Mouse (Mus musculus) erythroblast, adult 5-6 weeks (primary cell): ENCODE data around the gene Mpig6b. TPM values are rescaled to one million over a fixed set of nuclear protein-coding genes. Genes with fewer than 3 reads are reported as not detected.

Experiments used
- ATAC-seq: replicated peaks from 2 replicates; pipeline ENCODE4 v1.8.0; 2016; ENCODE audit warnings: moderate number of reproducible peaks, mild to moderate bottlenecking, moderate TSS enrichment, inconsistent platforms; ENCODE audit not compliant: poor library complexity, low FRiP score, severe bottlenecking
- total RNA-seq, 2 experiments: library from RNA; stranded (forward) in 1 of 2; stranded (reverse) in 1 of 2; fragments of 150-400 nt in 1 of 2; fragments of 200-764, 138-1000 nt in 1 of 2; gene quantifications; 2 replicates each; pipeline versions ENCODE4 v1.2.3 to v1.2.4; 2015 to 2017; ENCODE audit warnings: low replicate concordance in 2 of 2

The Mpig6b gene
- total RNA-seq, 2 experiments from 2014 or later: not detected

GRCm38 (mm10) chr17:35022541-35023060, 43.4 kb downstream of the Mpig6b start:
- ATAC-seq: no peak

DNA sequence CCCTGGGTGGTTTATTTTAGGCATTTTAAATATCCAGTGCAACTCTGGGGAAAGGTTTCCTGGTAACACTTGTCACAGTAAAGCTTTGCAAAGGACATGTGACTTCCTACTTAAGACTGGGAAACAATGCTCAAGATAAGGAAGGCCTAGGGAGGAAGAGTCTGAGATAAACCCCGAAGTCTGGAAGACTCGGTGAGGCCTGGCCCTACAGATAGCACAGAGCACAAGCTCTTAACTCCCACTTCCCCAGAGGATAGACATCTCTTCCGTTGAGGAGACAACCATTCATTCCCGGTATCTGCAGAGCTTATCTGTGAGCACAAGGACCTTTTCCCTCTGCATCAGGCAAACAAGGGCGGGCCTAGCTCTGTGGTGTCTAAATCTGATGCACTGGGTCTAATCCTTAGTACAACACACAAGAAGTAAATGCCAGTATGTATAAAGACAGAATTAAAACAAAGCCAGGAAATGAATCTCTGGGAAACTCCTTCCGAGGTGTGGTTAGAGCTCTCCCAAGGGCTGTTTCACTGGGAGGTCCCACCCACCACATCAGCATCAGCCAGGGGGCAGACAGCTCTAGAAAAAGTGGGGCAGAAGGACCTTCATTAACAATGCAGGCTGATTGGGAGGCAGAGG, 44.0 kb downstream of the Mpig6b start:
- no peak for ATAC-seq

- peak; percentile 78 for ATAC-seq
Measured at GRCm38 (mm10) chr17:35021163-35021808, 44.7 kb downstream of the Mpig6b start.

- no peak for ATAC-seq
Measured at GRCm38 (mm10) chr17:35020551-35020950, 45.4 kb downstream of the Mpig6b start.

- ATAC-seq: no peak
Measured at GRCm38 (mm10) chr17:35019894-35020293, 46.1 kb downstream of the Mpig6b start.

- ATAC-seq: no peak
Measured at GRCm38 (mm10) chr17:35018171-35018570, 47.8 kb downstream of the Mpig6b start.

DNA sequence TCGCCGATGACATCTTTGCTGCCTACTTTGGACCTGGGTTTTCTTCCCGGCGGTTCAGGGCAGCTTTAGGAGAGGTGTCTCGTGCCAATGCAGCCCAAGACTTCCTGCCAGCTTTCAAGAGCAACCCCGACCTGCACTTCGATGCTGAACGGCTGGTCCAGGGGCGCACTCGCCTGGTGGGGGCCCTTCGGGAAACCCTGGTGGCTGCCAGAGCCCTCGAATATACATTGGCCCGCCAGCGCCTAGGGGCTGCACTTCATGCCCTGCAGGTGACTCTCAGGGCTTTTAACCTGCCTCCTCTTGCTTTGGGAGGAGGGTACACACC, 48.3 kb downstream of the Mpig6b start:
- ATAC-seq: no peak

- ATAC-seq: no peak
Measured at GRCm38 (mm10) chr17:35016791-35017705, 48.9 kb downstream of the Mpig6b start.

GRCm38 (mm10) chr17:35016376-35016775, 49.6 kb downstream of the Mpig6b start, which contains the start of gene Vwa7:
TSS of gene Vwa7 (plus strand) at chr17:35016579.
- ATAC-seq: peak; percentile 35; the same call in 1 of the 2 replicates

DNA sequence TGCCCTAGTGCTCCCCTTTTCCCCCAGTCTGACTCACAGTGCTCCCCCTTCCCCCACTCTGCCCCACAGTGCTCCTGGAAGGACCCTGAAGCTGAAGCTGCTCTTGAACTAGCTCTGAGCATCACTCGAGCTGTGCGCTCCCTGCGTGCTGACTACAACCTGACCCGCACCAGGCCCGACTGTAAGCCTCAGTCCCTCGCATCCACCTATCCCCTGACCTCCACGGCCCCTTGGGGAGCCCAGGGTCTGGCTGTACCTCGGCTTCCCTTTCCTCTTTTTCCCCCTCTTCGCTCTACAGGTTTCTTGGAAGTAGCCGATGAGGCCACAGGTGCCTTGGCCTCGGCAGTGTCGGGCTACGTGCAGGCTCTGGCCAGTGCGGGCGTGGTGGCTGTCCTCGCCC, 50.7 kb downstream of the Mpig6b start:
- ATAC-seq: no peak

DNA sequence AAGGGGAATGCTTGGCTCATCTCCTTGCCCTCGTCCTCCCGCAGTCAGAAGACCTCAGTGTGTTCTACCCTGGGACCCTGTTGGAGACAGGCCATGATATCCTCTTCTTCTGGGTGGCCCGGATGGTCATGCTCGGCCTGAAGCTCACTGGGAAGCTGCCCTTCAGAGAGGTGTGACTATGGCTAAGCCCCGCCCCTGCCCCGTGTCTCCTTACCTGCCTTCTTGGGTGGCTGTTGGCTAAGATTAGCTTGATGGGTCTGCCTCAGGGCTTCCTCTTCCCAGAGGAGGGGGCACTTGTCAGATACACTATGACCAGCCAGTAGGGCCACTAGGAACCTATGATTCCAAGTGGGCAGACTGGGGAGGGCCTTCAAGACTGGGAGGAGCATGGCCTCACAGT, 52.8 kb downstream of the Mpig6b start:
- no peak for ATAC-seq

Other genes with a start within 250 kb of the Mpig6b start
Only the 30 nearest of the 45 such genes appear.
- 12.3 and 12.9 TPM in 2 replicates for gene Neu1, start 134.9 kb downstream of the Mpig6b start, total RNA-seq (2015; ENCODE audit: low replicate concordance)
- gene Neu1, start 134.9 kb downstream of the Mpig6b start, total RNA-seq (2017; ENCODE audit: low replicate concordance): 7.0 and 8.7 TPM in 2 replicates
- 4.0 and 7.3 TPM in 2 replicates for gene Hspa1b, start 106.9 kb downstream of the Mpig6b start, total RNA-seq (2015; ENCODE audit: low replicate concordance)
- gene Hspa1b, start 106.9 kb downstream of the Mpig6b start, total RNA-seq (2017; ENCODE audit: low replicate concordance): 4.3 and 7.9 TPM in 2 replicates
- not detected in 2 replicates for gene Gm20481, start 96.3 kb downstream of the Mpig6b start, total RNA-seq (2015; ENCODE audit: low replicate concordance)
- gene Gm20481, start 96.3 kb downstream of the Mpig6b start, total RNA-seq (2017; ENCODE audit: low replicate concordance): not detected in 2 replicates
- 1.5 and 2.9 TPM in 2 replicates for gene Hspa1a, start 94.0 kb downstream of the Mpig6b start, total RNA-seq (2015; ENCODE audit: low replicate concordance)
- gene Hspa1a, start 94.0 kb downstream of the Mpig6b start, total RNA-seq (2017; ENCODE audit: low replicate concordance): 5.0 and 5.4 TPM in 2 replicates
- not detected in 2 replicates for gene Hspa1l, start 93.5 kb downstream of the Mpig6b start, total RNA-seq (2015; ENCODE audit: low replicate concordance)
- not detected in 2 replicates for gene Hspa1l, start 93.5 kb downstream of the Mpig6b start, total RNA-seq (2017; ENCODE audit: low replicate concordance)
- 46.8 and 50.3 TPM in 2 replicates for gene Lsm2, start 84.3 kb downstream of the Mpig6b start, total RNA-seq (2015; ENCODE audit: low replicate concordance)
- 11.2 and 16.7 TPM in 2 replicates for gene Lsm2, start 84.3 kb downstream of the Mpig6b start, total RNA-seq (2017; ENCODE audit: low replicate concordance)
- 24.4 and 33.4 TPM in 2 replicates for gene Vars, start 65.2 kb downstream of the Mpig6b start, total RNA-seq (2015; ENCODE audit: low replicate concordance)
- gene Vars, start 65.2 kb downstream of the Mpig6b start, total RNA-seq (2017; ENCODE audit: low replicate concordance): 37.4 and 45.0 TPM in 2 replicates
- not detected in 2 replicates for gene Vwa7, start 49.6 kb downstream of the Mpig6b start, total RNA-seq (2015; ENCODE audit: low replicate concordance)
- not detected in 2 replicates for gene Vwa7, start 49.6 kb downstream of the Mpig6b start, total RNA-seq (2017; ENCODE audit: low replicate concordance)
- 2.3 TPM in 1 of 2 replicates, not detected in the other for gene Sapcd1, start 38.2 kb downstream of the Mpig6b start, total RNA-seq (2015; ENCODE audit: low replicate concordance)
- not detected in 2 replicates for gene Sapcd1, start 38.2 kb downstream of the Mpig6b start, total RNA-seq (2017; ENCODE audit: low replicate concordance)
- gene Msh5, start 19.4 kb downstream of the Mpig6b start, total RNA-seq (2015; ENCODE audit: low replicate concordance): 0.38 and 1.5 TPM in 2 replicates
- gene Msh5, start 19.4 kb downstream of the Mpig6b start, total RNA-seq (2017; ENCODE audit: low replicate concordance): 5.7 and 8.8 TPM in 2 replicates
- 74.6 and 85.9 TPM in 2 replicates for gene Clic1, start 16.2 kb downstream of the Mpig6b start, total RNA-seq (2015; ENCODE audit: low replicate concordance)
- gene Clic1, start 16.2 kb downstream of the Mpig6b start, total RNA-seq (2017; ENCODE audit: low replicate concordance): 66.9 and 68.8 TPM in 2 replicates
- 1.0 and 1.7 TPM in 2 replicates for gene Ddah2, start 7.1 kb downstream of the Mpig6b start, total RNA-seq (2015; ENCODE audit: low replicate concordance)
- gene Ddah2, start 7.1 kb downstream of the Mpig6b start, total RNA-seq (2017; ENCODE audit: low replicate concordance): 2.2 TPM in 1 of 2 replicates, not detected in the other
- not detected in 2 replicates for gene Ly6g6c, start 796 bp downstream of the Mpig6b start, total RNA-seq (2015; ENCODE audit: low replicate concordance)
- not detected in 2 replicates for gene Ly6g6c, start 796 bp downstream of the Mpig6b start, total RNA-seq (2017; ENCODE audit: low replicate concordance)
- not detected in 2 replicates for gene Ly6g6e, start 10.7 kb upstream of the Mpig6b start, total RNA-seq (2015; ENCODE audit: low replicate concordance)
- gene Ly6g6e, start 10.7 kb upstream of the Mpig6b start, total RNA-seq (2017; ENCODE audit: low replicate concordance): not detected in 2 replicates
- gene Ly6g6d, start 11.9 kb upstream of the Mpig6b start, total RNA-seq (2015; ENCODE audit: low replicate concordance): not detected in 2 replicates
- gene Ly6g6d, start 11.9 kb upstream of the Mpig6b start, total RNA-seq (2017; ENCODE audit: low replicate concordance): 1.4 TPM in 1 of 2 replicates, not detected in the other
- gene Ly6g6f, start 19.4 kb upstream of the Mpig6b start, total RNA-seq (2015; ENCODE audit: low replicate concordance): not detected in 2 replicates
- gene Ly6g6f, start 19.4 kb upstream of the Mpig6b start, total RNA-seq (2017; ENCODE audit: low replicate concordance): not detected in 2 replicates
- 28.1 and 36.8 TPM in 2 replicates for gene Abhd16a, start 23.1 kb upstream of the Mpig6b start, total RNA-seq (2015; ENCODE audit: low replicate concordance)
- 33.3 and 63.0 TPM in 2 replicates for gene Abhd16a, start 23.1 kb upstream of the Mpig6b start, total RNA-seq (2017; ENCODE audit: low replicate concordance)
- not detected in 2 replicates for gene Ly6g5c, start 42.1 kb upstream of the Mpig6b start, total RNA-seq (2015; ENCODE audit: low replicate concordance)
- not detected in 2 replicates for gene Ly6g5c, start 42.1 kb upstream of the Mpig6b start, total RNA-seq (2017; ENCODE audit: low replicate concordance)
- 7.7 TPM in 1 of 2 replicates, not detected in the other for gene Ly6g5b, start 49.2 kb upstream of the Mpig6b start, total RNA-seq (2015; ENCODE audit: low replicate concordance)
- 0.34 TPM in 1 of 2 replicates, not detected in the other for gene Ly6g5b, start 49.2 kb upstream of the Mpig6b start, total RNA-seq (2017; ENCODE audit: low replicate concordance)
- 10.9 and 14.8 TPM in 2 replicates for gene Gpank1, start 55.3 kb upstream of the Mpig6b start, total RNA-seq (2015; ENCODE audit: low replicate concordance)
- 15.8 and 20.4 TPM in 2 replicates for gene Gpank1, start 55.3 kb upstream of the Mpig6b start, total RNA-seq (2017; ENCODE audit: low replicate concordance)
- 156 and 181 TPM in 2 replicates for gene Csnk2b, start 55.9 kb upstream of the Mpig6b start, total RNA-seq (2015; ENCODE audit: low replicate concordance)
- 76.5 and 112 TPM in 2 replicates for gene Csnk2b, start 55.9 kb upstream of the Mpig6b start, total RNA-seq (2017; ENCODE audit: low replicate concordance)
- 0.63 and 1.5 TPM in 2 replicates for gene D17H6S53E, start 60.2 kb upstream of the Mpig6b start, total RNA-seq (2015; ENCODE audit: low replicate concordance)
- 2.6 and 2.8 TPM in 2 replicates for gene D17H6S53E, start 60.2 kb upstream of the Mpig6b start, total RNA-seq (2017; ENCODE audit: low replicate concordance)
- not detected in 2 replicates for gene Apom, start 65.9 kb upstream of the Mpig6b start, total RNA-seq (2015; ENCODE audit: low replicate concordance)
- gene Apom, start 65.9 kb upstream of the Mpig6b start, total RNA-seq (2017; ENCODE audit: low replicate concordance): 0.94 TPM in 1 of 2 replicates, not detected in the other
- 23.8 and 47.9 TPM in 2 replicates for gene Bag6, start 69.0 kb upstream of the Mpig6b start, total RNA-seq (2015; ENCODE audit: low replicate concordance)
- gene Bag6, start 69.0 kb upstream of the Mpig6b start, total RNA-seq (2017; ENCODE audit: low replicate concordance): 48.1 and 71.4 TPM in 2 replicates
- 70.2 and 111 TPM in 2 replicates for gene Prrc2a, start 98.7 kb upstream of the Mpig6b start, total RNA-seq (2015; ENCODE audit: low replicate concordance)
- gene Prrc2a, start 98.7 kb upstream of the Mpig6b start, total RNA-seq (2017; ENCODE audit: low replicate concordance): 15.1 and 22.6 TPM in 2 replicates
- gene Aif1, start 109.9 kb upstream of the Mpig6b start, total RNA-seq (2015; ENCODE audit: low replicate concordance): 14.4 and 19.8 TPM in 2 replicates
- gene Aif1, start 109.9 kb upstream of the Mpig6b start, total RNA-seq (2017; ENCODE audit: low replicate concordance): 8.7 and 15.8 TPM in 2 replicates
- gene Lst1, start 122.3 kb upstream of the Mpig6b start, total RNA-seq (2015; ENCODE audit: low replicate concordance): 55.5 and 77.7 TPM in 2 replicates
- gene Lst1, start 122.3 kb upstream of the Mpig6b start, total RNA-seq (2017; ENCODE audit: low replicate concordance): 32.2 and 57.3 TPM in 2 replicates
- gene Ltb, start 128.3 kb upstream of the Mpig6b start, total RNA-seq (2015; ENCODE audit: low replicate concordance): 4.6 TPM in 1 of 2 replicates, not detected in the other
- 1.7 and 3.8 TPM in 2 replicates for gene Ltb, start 128.3 kb upstream of the Mpig6b start, total RNA-seq (2017; ENCODE audit: low replicate concordance)
- gene Tnf, start 135.8 kb upstream of the Mpig6b start, total RNA-seq (2015; ENCODE audit: low replicate concordance): 10.7 and 19.2 TPM in 2 replicates
- 2.8 and 8.3 TPM in 2 replicates for gene Tnf, start 135.8 kb upstream of the Mpig6b start, total RNA-seq (2017; ENCODE audit: low replicate concordance)
- not detected in 2 replicates for gene Lta, start 139.2 kb upstream of the Mpig6b start, total RNA-seq (2015; ENCODE audit: low replicate concordance)
- not detected in 2 replicates for gene Lta, start 139.2 kb upstream of the Mpig6b start, total RNA-seq (2017; ENCODE audit: low replicate concordance)